Mouse (Mus musculus) layer of hippocampus, postnatal 25 days (tissue): ENCODE measurements around the gene Insrr. TPM values are rescaled to one million over a fixed set of nuclear protein-coding genes. Genes with fewer than 3 reads are reported as not detected.
A peak's percentile ranks its signal among the peaks of the same experiment; 100 is the strongest.
"Not testable (repeated sequence)": the region's sequence is repeated elsewhere in the genome, so short reads cannot be mapped to it uniquely, and the experiment has no call there.

ENCODE experiments used
- DNase-seq, 2 experiments: peaks; one replicate each; pipeline ENCODE4 v3.0.0; 2022; ENCODE audit warnings: mixed read lengths in 2 of 2, low spot score in 1 of 2; ENCODE audit errors: extremely low spot score in 1 of 2
- total RNA-seq, 2 experiments: library from RNA; stranded (reverse); gene quantifications; 2 replicates each; pipeline ENCODE4 v1.2.3; 2021

Gene Insrr
- total RNA-seq, 2 experiments from 2014 or later = 0.09 to 0.10 TPM

DNA sequence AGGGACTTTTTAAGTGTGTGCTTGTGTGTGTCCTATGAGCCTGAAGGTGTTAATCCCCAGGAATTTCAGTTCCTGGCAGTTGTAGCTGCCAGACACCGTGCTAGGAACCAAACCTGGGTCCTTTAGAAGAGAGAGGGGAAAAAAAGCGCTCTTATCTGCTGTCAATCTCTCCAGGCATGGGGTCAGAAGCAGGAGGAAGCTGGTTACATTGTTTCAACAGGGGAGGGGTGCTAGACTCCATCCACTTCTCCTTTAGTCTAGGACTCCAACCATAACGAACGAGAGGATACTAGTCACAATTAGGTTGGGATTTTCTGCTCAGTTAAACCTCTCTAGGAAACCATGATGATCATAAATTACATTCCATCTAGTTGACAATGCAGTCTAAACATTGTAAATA, 31.7 kb downstream of the Insrr start:
- DNase-seq = no peak

DNA sequence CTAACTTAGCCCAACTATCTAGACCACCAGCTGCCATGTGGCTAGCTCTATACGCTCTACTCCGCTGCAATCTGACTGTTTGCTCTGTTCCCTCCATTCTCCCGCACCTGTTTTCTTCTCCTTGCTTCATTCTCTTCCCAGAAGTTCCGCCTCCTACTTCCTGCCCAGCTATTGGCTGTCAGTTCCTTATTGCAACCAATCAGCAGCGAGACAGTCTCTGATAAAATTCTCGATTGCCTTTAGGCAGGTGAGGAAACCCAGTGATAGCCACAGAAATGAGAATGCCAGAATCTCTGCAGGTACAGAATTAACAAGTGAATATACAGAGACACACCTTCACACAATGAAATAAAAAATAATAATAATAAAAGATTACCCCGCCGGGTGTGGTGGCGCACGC, 32.3 kb downstream of the Insrr start:
- no peak for DNase-seq

DNA sequence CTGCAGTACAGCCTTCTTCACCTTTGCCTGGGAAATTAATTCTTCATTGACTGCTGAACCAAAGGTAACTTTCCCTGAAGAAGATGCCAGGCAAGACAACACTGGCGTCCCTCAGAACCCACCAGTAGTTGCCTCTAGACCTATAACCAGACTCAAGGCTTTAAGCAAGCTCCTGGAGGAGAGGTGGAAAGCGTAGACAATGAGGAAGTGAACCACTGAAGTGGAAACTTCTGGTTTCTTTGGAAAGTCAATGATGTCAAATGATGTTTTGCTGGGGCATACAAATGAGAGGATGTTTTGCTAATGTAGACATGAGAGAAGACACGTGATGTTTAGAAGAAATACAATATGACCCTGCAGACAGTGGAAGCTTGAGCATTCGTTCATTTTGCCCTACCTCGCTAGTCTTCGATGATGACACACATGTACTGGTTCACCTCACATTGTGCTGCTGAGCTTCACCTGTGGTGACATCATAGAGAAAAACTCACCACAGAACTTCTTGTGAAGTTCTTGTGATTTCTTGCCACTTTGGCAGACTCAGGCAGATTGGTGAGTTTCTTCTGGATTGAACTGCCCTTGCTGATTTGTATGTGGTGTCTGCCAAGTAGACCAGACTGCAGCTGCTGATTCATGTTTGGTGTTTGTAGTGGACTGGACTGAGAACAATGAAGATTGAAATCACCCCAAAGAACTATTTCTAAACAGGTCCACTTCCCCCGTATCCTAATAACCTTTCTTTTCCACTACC, 35.5 kb downstream of the Insrr start:
- DNase-seq = no peak

DNA sequence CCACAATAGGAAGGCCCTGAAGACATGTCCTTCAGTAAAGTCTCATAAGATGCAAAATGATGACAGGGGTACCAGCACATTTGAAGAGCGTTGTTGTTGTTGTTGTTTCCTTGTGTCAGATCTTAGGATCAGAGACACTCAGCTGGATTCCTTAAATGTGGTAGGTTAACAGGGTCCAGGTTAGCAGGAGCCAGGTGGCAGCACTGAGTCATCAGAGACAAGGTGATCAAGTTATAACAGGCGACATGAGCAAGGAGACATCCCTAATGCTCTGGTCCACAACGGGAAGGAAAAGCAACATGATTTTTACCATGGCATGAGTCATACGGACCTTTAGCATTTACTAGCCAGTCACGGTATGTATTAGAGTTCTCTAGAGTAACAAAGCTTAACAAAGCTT, 36.7 kb downstream of the Insrr start:
- DNase-seq = no peak

DNA sequence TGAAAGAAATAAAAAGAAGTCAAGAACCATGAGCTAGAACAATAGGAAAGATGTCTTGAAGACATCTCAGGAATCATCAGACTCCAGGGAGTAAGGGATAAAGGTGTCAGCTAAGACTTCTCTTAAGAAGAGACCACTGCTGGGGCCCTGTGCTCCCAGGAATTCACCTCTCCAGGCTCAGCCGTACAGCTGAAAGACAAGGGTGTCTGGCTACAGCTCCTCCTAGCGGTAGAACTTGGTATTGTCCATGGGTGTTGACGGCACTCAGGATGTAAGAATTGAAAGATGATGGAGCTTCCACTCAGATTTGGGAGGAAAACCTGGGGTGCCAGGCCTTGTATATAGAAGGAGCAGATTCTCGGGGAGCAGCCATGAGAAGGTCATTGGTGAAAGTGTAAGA, 41.9 kb downstream of the Insrr start:
- peak; percentile 74 to 96 for DNase-seq

DNA sequence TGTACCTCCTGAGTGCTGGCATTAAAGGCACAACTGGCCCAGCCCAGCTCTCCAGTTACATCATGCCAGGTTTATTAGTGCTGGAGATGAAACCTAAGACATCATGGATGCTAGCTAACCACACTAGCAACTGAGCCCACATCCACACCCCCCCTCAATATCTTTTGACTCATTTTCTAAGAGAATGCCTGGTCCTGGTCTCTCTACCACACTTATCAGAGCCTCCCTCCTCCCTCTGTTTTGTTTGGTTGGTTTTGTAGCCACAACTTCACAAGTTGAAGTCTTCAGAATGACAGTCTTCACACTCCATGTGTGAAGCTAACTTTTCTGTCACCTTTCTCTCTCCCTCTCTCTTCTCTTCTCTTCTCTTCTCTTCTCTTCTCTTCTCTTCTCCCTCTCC, 44.1 kb downstream of the Insrr start:
- no peak for DNase-seq

DNA sequence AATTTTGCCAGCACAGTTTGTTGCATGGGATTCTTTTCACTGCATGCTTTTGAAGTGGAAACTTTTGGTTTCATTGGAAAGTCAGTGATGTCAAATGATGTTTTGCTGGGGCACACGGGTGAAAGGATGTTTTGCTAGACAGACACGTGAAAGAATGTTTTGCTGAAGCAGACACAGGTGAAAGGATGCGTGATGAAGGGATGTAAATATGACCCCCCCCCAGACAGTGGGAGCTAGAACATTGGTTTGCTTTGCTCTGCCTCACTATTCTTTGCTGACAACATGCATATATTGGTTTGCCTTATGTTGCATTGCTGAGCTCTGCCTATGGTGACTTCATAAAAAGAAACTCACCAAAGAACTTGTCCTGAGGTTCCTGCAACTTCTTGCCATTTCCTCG, 48.2 kb downstream of the Insrr start:
- no peak for DNase-seq

DNA sequence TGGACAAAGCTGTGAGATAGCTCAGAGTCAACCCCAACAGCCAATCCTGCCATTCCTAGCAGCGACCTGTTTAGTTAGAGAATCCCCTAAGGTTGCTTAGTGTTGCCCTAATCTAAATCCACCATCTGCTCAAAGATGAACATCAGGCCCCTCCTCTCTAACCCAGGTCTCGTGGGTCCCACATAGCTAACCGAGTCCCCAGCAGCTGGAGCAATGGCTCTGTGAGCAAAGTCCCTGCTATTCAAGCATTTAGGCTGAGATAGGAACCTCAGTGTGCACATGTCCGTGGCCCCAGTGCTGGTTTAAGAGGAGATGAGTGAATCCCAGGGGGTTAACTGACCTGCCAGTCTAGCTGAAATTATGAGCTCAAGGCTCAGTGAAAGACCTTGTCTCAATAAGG, 49.4 kb downstream of the Insrr start:
- DNase-seq = no peak

DNA sequence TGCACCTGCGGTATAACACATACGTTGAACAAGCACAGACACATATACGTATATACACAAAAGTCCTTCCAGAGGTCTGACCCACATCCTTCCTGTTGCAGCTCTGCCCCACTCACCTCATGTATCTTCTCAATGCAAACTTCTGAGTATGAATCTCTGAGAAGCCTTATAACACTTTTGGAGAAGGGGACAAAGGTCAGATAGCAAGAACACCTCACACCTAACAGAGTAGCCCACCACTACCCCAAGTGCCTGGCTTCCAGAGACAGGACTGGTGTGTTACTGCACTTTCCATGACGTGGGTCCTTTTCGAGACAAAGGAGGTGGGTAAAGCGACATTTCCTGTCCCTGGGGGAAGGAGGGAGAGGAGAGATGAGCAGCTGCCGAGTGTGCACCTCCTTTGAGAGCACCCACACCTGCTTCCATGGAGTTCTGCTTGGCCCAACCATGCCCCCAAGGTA, 49.9 kb downstream of the Insrr start, which contains the start of gene Sh2d2a:
Gene Sh2d2a (plus strand): TSS at position 106 of the 461 bp plus-strand sequence.
- no peak for DNase-seq

DNA sequence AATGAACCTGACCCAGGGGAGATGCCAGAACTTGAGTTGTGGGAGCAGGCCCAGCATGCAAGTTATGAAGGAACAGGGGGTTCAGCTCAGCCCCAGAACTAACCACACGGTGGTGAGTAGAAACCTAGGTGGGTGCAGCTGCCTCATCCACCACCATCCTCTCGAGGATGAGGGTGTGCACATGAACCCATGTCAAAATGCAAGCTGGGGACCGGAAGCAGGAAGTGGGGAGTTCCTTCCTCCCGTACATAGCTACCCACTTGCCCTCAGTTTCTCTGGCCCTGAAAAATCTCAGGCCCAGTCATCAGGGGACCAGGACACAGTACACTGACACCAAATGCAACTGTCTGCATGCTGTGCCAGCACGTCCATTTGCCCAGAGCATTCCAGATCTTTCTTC, 50.9 kb downstream of the Insrr start:
- DNase-seq = no peak

DNA sequence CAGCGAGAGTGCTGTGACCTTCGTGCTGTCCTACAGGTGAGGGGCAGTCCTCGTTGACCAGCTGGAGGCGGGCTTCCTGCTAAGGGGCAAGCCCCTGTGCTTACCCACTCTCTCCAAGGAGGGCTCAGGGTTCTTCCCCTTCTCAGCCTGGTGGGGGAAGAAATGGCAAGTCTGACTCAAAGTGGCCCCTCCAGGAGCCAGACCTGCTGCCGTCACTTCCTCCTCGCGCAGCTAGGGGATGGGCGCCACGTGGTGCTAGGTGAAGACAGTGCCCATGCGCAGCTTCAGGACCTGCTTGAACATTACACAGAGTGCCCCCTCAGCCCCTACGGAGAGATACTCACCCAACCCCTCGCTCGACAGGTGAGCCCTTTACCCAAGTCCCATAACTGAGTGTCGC, 52.4 kb downstream of the Insrr start:
- DNase-seq = no peak

DNA sequence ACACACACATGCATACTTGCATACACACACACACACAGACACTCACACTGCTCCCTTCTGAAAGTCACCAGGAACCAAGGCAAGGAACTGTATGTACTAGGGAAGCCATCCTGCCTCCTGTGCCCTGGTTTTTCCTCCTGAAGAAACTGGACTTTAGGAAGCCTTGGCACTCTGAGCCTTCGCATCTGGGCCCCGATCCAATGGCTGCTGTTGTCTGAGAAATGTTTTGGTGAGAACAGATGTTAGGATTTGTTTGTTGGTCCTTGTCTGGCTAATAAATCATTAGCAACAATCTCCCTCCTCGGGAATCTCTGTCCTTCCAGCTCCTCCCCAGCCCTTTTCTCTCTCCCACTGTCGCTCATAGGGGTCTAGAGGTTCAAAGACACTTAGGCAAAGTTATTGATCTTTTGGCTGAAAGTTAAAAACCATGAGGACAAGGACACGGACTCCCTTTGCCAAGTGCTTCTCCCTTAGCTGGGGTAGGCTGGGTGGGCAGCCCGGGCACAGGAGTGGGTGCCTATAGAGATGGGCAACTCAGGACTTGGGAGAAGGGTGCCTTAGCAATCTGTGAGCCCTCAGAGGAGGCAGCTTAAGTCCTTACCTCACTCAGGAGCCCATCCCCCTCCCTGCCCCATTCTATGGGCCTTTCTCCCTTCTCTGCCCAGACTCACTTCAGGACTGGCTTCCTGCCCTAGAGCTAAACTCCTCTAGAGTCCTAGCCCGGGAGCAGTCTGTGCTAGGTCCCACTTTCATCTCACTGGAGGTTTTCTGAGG, 58.2 kb downstream of the Insrr start:
- DNase-seq = no peak

DNA sequence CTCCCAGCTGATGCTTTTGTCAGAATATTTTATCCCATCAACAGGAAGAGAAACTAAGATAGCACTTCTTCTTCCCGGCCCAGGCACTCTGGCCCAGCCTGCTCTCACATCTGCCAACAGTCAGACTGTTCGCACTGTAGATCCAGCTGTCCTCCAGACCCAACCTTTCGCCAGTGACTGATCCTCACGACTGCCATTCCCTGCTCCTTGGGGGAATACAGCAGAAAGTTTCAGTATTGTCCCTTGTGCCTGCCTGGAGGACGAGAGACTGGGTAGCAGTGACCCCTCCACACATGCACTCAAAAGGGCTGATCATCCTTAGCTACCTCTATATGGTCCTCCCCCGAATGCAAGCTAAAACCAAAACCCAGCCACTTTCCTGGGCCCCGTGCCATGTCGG, 59.2 kb downstream of the Insrr start:
- no peak for DNase-seq

DNA sequence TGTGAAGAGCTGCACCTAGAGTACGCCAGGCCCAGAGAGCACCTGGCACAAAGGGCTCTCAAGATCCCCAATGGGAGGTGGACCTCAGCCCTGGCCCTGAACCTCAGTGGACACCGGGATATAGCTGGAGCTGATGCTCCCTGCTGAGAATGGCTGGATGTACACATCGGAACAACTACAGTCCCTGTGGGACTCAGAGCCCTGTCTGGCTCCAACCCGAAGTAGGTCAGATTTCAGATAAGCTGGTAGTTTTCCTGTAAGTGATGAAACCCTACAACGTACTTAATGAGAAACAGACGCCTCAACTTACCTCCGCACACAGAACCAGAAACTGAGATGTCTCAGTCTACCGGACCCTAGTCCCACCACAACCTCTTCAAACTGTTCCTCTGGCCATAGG, 60.9 kb downstream of the Insrr start:
- no peak for DNase-seq

DNA sequence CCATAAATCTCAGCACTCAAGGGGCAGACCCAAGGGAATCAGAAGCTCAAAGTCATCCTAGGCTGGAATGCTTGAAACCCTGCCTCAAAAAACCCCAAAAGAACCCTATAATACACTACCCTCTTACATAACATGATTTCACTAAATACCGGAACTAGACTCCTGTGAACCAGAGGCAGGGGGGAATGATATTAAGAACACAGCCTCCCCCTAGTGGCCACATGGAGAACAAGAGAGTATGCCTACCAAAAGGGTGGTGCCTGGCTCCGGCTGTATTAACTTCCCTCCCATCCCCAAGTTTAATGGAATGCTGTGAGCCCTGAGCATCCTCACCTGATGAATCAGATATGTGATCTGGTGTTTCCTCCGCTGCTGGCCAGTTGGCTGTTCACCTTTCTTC, 63.1 kb downstream of the Insrr start:
- peak; percentile 51 to 67 for DNase-seq

DNA sequence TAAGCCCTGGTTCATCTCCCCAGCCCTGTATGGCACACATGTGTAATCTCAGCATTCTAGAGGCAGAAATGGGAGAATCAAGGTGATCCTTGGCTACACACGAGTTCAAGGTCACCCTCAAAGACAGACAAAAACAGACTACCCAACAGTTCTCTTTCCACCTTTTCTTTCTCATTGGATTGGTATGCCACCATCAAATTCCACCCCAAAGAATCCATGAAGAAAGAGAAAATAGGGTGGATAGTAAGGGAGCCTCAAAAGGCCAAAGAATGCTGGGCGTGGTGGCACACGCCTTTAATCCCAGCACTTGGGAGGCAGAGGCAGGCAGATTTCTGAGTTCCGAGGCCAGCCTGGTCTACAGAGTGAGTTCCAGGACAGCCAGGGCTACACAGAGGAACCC, 67.4 kb downstream of the Insrr start:
- DNase-seq = not testable (repeated sequence)

Other genes starting within 250 kb of the Insrr start
- 10 to 100 TPM; 58.5 to 66.4 TPM for gene Arhgef11, start 179.4 kb upstream of the Insrr start, total RNA-seq
- 1 to 10 TPM in 1 of 2 experiments, under 1 TPM in 1; 0.44 to 1.2 TPM for gene Lrrc71, start 48.3 kb upstream of the Insrr start, total RNA-seq
- under 1 TPM in 1 of 2 experiments, not detected in 1; 0.39 TPM for gene Ntrk1, start 1.8 kb upstream of the Insrr start, total RNA-seq
- gene Pear1, start 27.4 kb downstream of the Insrr start, total RNA-seq = 10 to 100 TPM; 11.1 TPM
- not detected for gene Sh2d2a, start 49.8 kb downstream of the Insrr start, total RNA-seq
- gene Prcc, start 88.7 kb downstream of the Insrr start, total RNA-seq = 10 to 100 TPM; 60.5 to 63.5 TPM
- 100 to 1,000 TPM; 134 to 145 TPM for gene Hdgf, start 109.4 kb downstream of the Insrr start, total RNA-seq
- 10 to 100 TPM; 52.8 to 54.1 TPM for gene Mrpl24, start 122.6 kb downstream of the Insrr start, total RNA-seq
- 10 to 100 TPM; 14.7 to 17.1 TPM for gene Isg20l2, start 133.4 kb downstream of the Insrr start, total RNA-seq
- gene Rrnad1, start 133.8 kb downstream of the Insrr start, total RNA-seq = 10 to 100 TPM; 17.9 to 22.5 TPM
- 1 to 10 TPM; 2.2 to 2.3 TPM for gene Crabp2, start 151.7 kb downstream of the Insrr start, total RNA-seq
- 1 to 10 TPM; 4.6 to 5.5 TPM for gene Nes, start 174.1 kb downstream of the Insrr start, total RNA-seq
- gene Bcan, start 203.3 kb downstream of the Insrr start, total RNA-seq = 100 to 1,000 TPM; 329 to 388 TPM
- 10 to 100 TPM in 1 of 2 experiments, 1 to 10 TPM in 1; 7.3 to 12.0 TPM for gene Hapln2, start 230.6 kb downstream of the Insrr start, total RNA-seq
- 10 to 100 TPM; 14.9 to 15.7 TPM for gene Gpatch4, start 246.2 kb downstream of the Insrr start, total RNA-seq